Mouse (Mus musculus) C2C12 (cell line): Measurements from ENCODE around the gene Sox1.

Experiments
- CEBPB ChIP-seq: IDR thresholded peaks from one replicate; pipeline ENCODE4 v1.6.1; 2011; ENCODE audit warnings: low read depth, mild to moderate bottlenecking, control low read depth, moderate library complexity
- CTCF ChIP-seq: IDR thresholded peaks from one replicate; pipeline ENCODE4 v1.5.1; 2011; ENCODE audit not compliant: control insufficient read depth, insufficient read depth, insufficient read length
- MAX ChIP-seq: IDR thresholded peaks from one replicate; pipeline ENCODE4 v1.6.1; 2011; ENCODE audit warnings: mild to moderate bottlenecking, control low read depth
- MYOD1 ChIP-seq: IDR thresholded peaks from one replicate; pipeline ENCODE4 v1.6.1; 2011; ENCODE audit warnings: low read depth; ENCODE audit not compliant: control insufficient read depth, insufficient read length
- MYOG ChIP-seq: IDR thresholded peaks from one replicate; pipeline ENCODE4 v1.6.1; 2011; ENCODE audit not compliant: control insufficient read depth, insufficient read length; ENCODE audit errors: extremely low read depth
- USF1 ChIP-seq: IDR thresholded peaks from one replicate; pipeline ENCODE4 v1.6.1; 2011; ENCODE audit warnings: low read depth, mild to moderate bottlenecking, control low read depth, moderate library complexity

DNA sequence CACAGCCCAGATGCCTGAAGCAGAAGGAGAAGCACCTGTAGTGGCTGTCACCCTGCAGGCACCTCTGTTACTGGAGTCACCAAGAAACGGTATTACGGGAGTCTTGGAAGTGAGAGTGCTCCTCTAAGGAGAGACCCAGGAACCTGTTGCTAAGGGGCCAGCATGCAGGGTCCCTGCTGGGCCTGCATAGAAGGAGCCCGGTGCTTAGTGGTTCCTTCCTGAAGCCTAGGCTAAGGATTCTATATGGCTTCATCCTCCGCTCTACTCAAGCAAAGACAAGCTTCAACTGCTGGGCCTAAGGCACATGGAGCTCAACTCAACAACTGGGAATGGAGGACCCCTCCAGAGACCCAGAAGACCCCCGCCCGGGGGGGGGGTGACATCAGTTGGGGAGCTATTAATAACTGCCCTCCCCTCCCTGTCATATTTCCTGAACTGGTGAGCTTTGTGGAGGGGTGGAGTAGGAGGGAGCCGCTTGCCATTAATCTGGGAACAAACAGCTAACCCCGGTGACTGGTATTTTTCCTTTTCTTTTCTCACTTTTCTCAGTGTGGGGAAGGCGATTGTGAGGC, 34.6 kb downstream of the Sox1 start:
- TF ChIP-seq MYOD1: no peak
- TF ChIP-seq USF1: no peak
- no peak for TF ChIP-seq CTCF
- TF ChIP-seq MYOG: no peak
- no peak for TF ChIP-seq CEBPB
- no peak for TF ChIP-seq MAX
